Mouse (Mus musculus) inflammation-experienced regulatory T-cells, adult 6 months (primary cell): ENCODE results near the gene Lingo2. TPM values are rescaled to one million over a fixed set of nuclear protein-coding genes. Genes with fewer than 3 reads are reported as not detected.
"Not testable (repeated sequence)": the region's sequence is repeated elsewhere in the genome, so short reads cannot be mapped to it uniquely, and the experiment has no call there.

Source experiments
- ATAC-seq: one replicate; pipeline ENCODE4 v1.8.0; 2017
- polyA plus RNA-seq, 3 experiments: library from polyadenylated mRNA; unstranded; fragments of 100-300 nt; shearing (Covaris generic); gene quantifications; one replicate each; pipeline ENCODE4 v1.2.1; 2017

Gene Lingo2
- polyA plus RNA-seq, 3 experiments from 2014 or later, result 0.09 TPM; not detected in 2

GRCm38 (mm10) chr4:36078910-36079525 lies 872.5 kb downstream of the Lingo2 start:
- no peak for ATAC-seq

- not testable (repeated sequence) for ATAC-seq
Measured at GRCm38 (mm10) chr4:36064701-36065100, 886.8 kb downstream of the Lingo2 start.

- no peak for ATAC-seq
Measured at GRCm38 (mm10) chr4:36052791-36053376, 898.7 kb downstream of the Lingo2 start.

GRCm38 (mm10) chr4:36040361-36040760 lies 911.2 kb downstream of the Lingo2 start:
- ATAC-seq, result no peak

- no peak for ATAC-seq
Measured at GRCm38 (mm10) chr4:36038742-36039141, 912.8 kb downstream of the Lingo2 start.

GRCm38 (mm10) chr4:36032039-36032438 lies 919.5 kb downstream of the Lingo2 start:
- no peak for ATAC-seq

- ATAC-seq, result no peak
Measured at GRCm38 (mm10) chr4:36014181-36014580, 937.4 kb downstream of the Lingo2 start.

- ATAC-seq, result no peak
Measured at GRCm38 (mm10) chr4:35992005-35992763, 959.4 kb downstream of the Lingo2 start.

GRCm38 (mm10) chr4:35986012-35986411 lies 965.5 kb downstream of the Lingo2 start:
- ATAC-seq, result no peak

GRCm38 (mm10) chr4:35963532-35963931 lies 988.0 kb downstream of the Lingo2 start:
- ATAC-seq, result no peak

- ATAC-seq, result no peak
Measured at GRCm38 (mm10) chr4:35951894-35952293, 999.7 kb downstream of the Lingo2 start.

GRCm38 (mm10) chr4:35951251-35951650 lies 1000.3 kb downstream of the Lingo2 start:
- no peak for ATAC-seq

GRCm38 (mm10) chr4:35934056-35934661 lies 1017.4 kb downstream of the Lingo2 start:
- ATAC-seq, result no peak

GRCm38 (mm10) chr4:35927722-35928121 lies 1023.8 kb downstream of the Lingo2 start:
- no peak for ATAC-seq

GRCm38 (mm10) chr4:35917453-35917852 lies 1034.1 kb downstream of the Lingo2 start:
- ATAC-seq, result no peak

- no peak for ATAC-seq
Measured at GRCm38 (mm10) chr4:35897769-35898564, 1053.6 kb downstream of the Lingo2 start.

- no peak for ATAC-seq
Measured at GRCm38 (mm10) chr4:35885591-35886542, 1065.7 kb downstream of the Lingo2 start.

GRCm38 (mm10) chr4:35884946-35885460 lies 1066.5 kb downstream of the Lingo2 start:
- no peak for ATAC-seq

- ATAC-seq, result no peak
Measured at GRCm38 (mm10) chr4:35846518-35846917, 1105.0 kb downstream of the Lingo2 start.

- ATAC-seq, result no peak
Measured at GRCm38 (mm10) chr4:35845140-35845539, 1106.4 kb downstream of the Lingo2 start.

- ATAC-seq, result no peak
Measured at GRCm38 (mm10) chr4:35844518-35844917, 1107.0 kb downstream of the Lingo2 start.
